Mouse (Mus musculus) cerebral cortex, adult 2 months (tissue): ENCODE results near the gene Trpv3.

Experiments used
- WGBS: fragments of 180-500 bp; shearing (Covaris S2); methylation state at CpG from one replicate; pipeline ENCODE4 v1.1.7; 2018; 5-methylcytosine and 5-hydroxymethylcytosine counted together

Trpv3 gene

GRCm38 (mm10) chr11:73303123-73303522, 35.9 kb downstream of the Trpv3 start:
- WGBS: 39% methylated on average over 2 of the region's 2 CpGs

- WGBS: 53% methylated on average over 3 of the region's 3 CpGs
These were observed 48.8 kb downstream of the Trpv3 start for GRCm38 (mm10) chr11:73315961-73316360.

DNA sequence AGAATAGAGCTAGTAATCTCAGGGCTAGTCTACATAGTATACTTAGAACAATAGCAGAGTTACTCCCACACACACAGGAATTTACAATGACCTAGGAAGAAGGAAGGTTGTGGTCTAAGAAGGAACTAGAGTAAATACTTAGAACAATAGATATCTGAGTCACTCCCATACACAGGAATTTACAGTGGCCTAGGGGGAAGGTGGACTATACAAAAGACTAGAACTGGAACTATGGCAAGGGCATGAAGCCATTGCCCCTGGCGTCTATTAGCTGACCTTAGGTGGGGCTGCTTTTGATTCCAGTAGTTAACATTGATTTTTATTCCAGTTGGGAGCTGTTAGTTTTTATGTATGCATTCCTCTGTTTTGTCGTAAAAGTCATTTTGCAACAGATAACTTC, 51.4 kb downstream of the Trpv3 start:
- 84% methylated on average over 2 of the region's 2 CpGs for WGBS

DNA sequence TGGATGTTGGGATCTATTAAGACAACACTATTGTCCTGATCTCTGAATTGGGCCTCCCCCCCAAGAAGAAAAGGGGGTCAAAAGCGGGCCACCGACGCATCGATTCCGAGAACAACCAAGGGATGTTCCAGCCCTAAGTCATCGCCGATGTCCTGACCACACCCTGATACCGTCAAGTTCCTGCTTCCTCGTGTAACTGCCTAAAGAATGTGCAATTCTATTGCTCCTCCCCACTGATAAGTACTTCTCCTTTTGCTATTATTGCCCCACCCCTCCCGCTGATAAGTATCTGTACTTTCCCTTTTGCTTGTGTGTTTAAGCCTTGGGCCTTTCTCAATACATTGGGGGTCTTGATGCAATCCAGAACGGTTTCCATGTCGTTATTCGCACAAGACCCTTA, 53.9 kb downstream of the Trpv3 start:
- 93% methylated on average over 13 of the region's 13 CpGs for WGBS

- 67% methylated on average over 9 of the region's 9 CpGs for WGBS
These were observed 57.0 kb downstream of the Trpv3 start for GRCm38 (mm10) chr11:73323906-73324830.

DNA sequence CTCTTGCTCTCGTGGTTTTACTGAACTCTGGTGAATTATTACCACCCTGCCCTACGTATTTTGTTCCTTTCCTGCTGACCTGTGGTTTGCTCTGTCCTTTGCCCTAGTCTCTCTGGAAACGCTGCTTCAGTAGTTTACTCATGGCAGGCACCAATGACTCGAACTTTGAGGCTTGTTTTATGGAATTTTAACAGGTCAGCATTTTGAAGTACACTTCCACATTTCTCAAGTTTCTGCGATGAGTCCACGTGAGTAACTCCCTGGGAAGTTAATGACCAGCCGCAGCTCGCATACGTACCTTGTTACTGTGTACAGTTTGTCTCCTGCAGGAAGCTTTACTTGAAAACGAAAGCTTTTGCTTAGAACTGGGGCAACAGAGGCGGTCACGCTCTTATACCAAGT, 59.3 kb downstream of the Trpv3 start:
- 58% methylated on average over 12 of the region's 12 CpGs for whole genome bisulfite sequencing

GRCm38 (mm10) chr11:73327361-73327760, 60.2 kb downstream of the Trpv3 start:
- 46% methylated on average over 4 of the region's 4 CpGs for WGBS

DNA sequence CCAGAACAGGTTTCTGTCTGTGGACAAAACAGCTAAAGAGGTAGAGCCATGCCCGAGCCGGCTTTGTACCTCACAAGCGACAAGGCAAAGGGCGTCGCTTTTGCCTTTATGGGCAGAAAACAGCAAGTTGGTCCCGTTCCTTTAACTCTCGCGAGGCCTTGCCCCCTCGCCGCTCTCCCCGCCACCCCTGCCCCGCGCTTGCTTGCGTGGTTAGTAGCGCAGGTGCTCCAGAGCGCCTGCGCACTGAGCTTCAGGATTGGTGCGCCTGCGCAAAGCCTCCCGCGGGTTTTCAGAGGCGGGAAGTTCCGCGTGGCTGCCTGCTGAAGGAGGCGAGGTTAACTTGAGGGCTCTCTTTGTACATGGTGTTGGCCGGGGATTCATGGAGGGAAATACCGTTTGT, 62.3 kb downstream of the Trpv3 start, which contains the start of the genes Aspa, Gm49340 and Spata22:
Aspa (minus strand) TSS at position 155 of the 400 bp plus-strand sequence.
Gm49340 (plus strand) TSS at position 300 of the 400 bp plus-strand sequence.
Spata22 (plus strand) TSS at position 300 of the 400 bp plus-strand sequence.
- 89% methylated on average over 27 of the region's 27 CpGs for WGBS

DNA sequence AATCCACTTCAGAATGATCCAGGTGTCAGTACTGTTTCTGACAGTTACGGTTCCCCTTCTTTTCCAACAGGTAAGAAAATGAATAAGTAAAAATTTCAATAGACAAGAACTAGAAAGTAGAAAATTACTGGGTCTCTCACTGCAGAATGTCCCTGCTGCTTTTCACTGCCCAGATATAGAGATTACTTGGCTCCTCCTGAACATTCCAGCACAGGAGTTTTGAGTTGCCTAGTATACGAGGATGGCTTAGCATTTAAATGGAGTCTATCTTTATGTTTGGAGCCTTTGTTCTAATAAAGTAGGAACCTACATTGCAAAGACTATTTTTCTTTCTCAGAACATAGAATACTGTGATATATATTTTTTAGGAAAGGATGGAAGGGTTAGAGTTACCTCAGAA, 66.2 kb downstream of the Trpv3 start:
- WGBS: 68% methylated on average over 2 of the region's 2 CpGs

- WGBS: 84% methylated on average over 4 of the region's 4 CpGs
These were observed 69.7 kb downstream of the Trpv3 start for GRCm38 (mm10) chr11:73336919-73337318.
